Mouse (Mus musculus) hindbrain, embryonic 13.5 days (tissue): ENCODE measurements around the gene Ttc29. TPM values are rescaled to one million over a fixed set of nuclear protein-coding genes. Genes with fewer than 3 reads are reported as not detected.

Experiments used
- ATAC-seq: fragments of 200-750 bp; cut with Nextera tagmentation; 2 replicates; pipeline ENCODE4 v1.8.0; 2017; ENCODE audit warnings: moderate TSS enrichment; ENCODE audit not compliant: low FRiP score
- H3K27ac ChIP-seq: fragments of 300-500 bp; sonication (generic); 2 replicates; pipeline ENCODE4 v1.5.1; 2015; ENCODE audit warnings: inconsistent platforms, mild to moderate bottlenecking, moderate library complexity
- H3K27me3 ChIP-seq: fragments of 300-500 bp; sonication (generic); 2 replicates; pipeline ENCODE4 v1.6.1; 2015; ENCODE audit warnings: mild to moderate bottlenecking, inconsistent platforms
- H3K36me3 ChIP-seq: fragments of 300-500 bp; sonication (generic); 2 replicates; pipeline ENCODE4 v1.6.1; 2015; ENCODE audit warnings: mild to moderate bottlenecking, inconsistent platforms
- H3K4me1 ChIP-seq: fragments of 300-500 bp; sonication (generic); replicated peaks from 2 replicates; pipeline ENCODE4 v1.6.1; 2015; ENCODE audit warnings: inconsistent platforms
- H3K4me2 ChIP-seq: fragments of 300-500 bp; sonication (generic); 2 replicates; pipeline ENCODE4 v1.6.1; 2015; ENCODE audit warnings: inconsistent platforms, mild to moderate bottlenecking, moderate library complexity
- H3K4me3 ChIP-seq: fragments of 300-500 bp; sonication (generic); 2 replicates; pipeline ENCODE4 v1.5.1; 2015; ENCODE audit warnings: mild to moderate bottlenecking, inconsistent platforms
- H3K9ac ChIP-seq: fragments of 300-500 bp; sonication (generic); 2 replicates; pipeline ENCODE4 v1.6.1; 2015; ENCODE audit warnings: mild to moderate bottlenecking, inconsistent platforms
- H3K9me3 ChIP-seq: fragments of 300-500 bp; sonication (generic); 2 replicates; pipeline ENCODE4 v1.6.1; 2016; ENCODE audit warnings: inconsistent platforms
- WGBS: fragments of 180-500 bp; shearing (Covaris S2); methylation state at CpG from one replicate; pipeline ENCODE4 v1.1.7; 2015; 5-methylcytosine and 5-hydroxymethylcytosine counted together
- polyA plus RNA-seq: library from polyadenylated mRNA; unstranded; fragments of >200 nt; fragmentation: Nextera tagmentation; extraction: Ambion mirVana; gene quantifications from 2 replicates; pipeline ENCODE4 v1.2.1, GENCODE M21; 2015

Gene Ttc29
- polyA plus RNA-seq, 1 experiment from 2014 or later = 1.5 TPM

GRCm38 (mm10) chr8:78427769-78428130 is 214.7 kb downstream of the Ttc29 start:
- under 1% methylated on average over 8 of the region's 8 CpGs for WGBS
- Histone ChIP-seq H3K4me3 (peak overlapping the region; percentile 28), H3K9ac (peak overlapping the region; percentile 60; the same call in 1 of the 2 replicates), H3K27ac (peak overlapping the region; percentile 76), H3K36me3 (no peaks in the 10 kb centered on the region), H3K4me1 (peaks cover 20% of the 10 kb centered on the region), H3K4me2 (peak overlapping the region; percentile 52), H3K27me3 (peaks cover 94% of the 10 kb centered on the region), H3K9me3 (no peaks in the 10 kb centered on the region)
- ATAC-seq = no peak

GRCm38 (mm10) chr8:78428148-78428547 is 215.1 kb downstream of the Ttc29 start:
- Histone ChIP-seq H3K9ac (no peak overlapping the region), H3K4me2 (peak overlapping the region; percentile 52), H3K27me3 (peaks cover 92% of the 10 kb centered on the region), H3K27ac (peak overlapping the region; percentile 76; the same call in 1 of the 2 replicates), H3K4me1 (peaks cover 20% of the 10 kb centered on the region), H3K4me3 (no peak overlapping the region), H3K36me3 (no peaks in the 10 kb centered on the region), H3K9me3 (no peaks in the 10 kb centered on the region)
- 0 out of 2 replicates have a peak, but pooled peaks have one; percentile 32 for ATAC-seq
- WGBS = 2% methylated on average over 11 of the region's 11 CpGs

GRCm38 (mm10) chr8:78431356-78431755 is 218.3 kb downstream of the Ttc29 start:
- Histone ChIP-seq H3K4me3 (no peak overlapping the region), H3K9me3 (no peaks in the 10 kb centered on the region), H3K4me1 (peaks cover 39% of the 10 kb centered on the region), H3K36me3 (no peaks in the 10 kb centered on the region), H3K9ac (no peak overlapping the region), H3K27me3 (peaks cover 88% of the 10 kb centered on the region), H3K4me2 (peak overlapping the region; percentile 11; the same call in 1 of the 2 replicates), H3K27ac (no peak overlapping the region)
- no peak for ATAC-seq
- WGBS = 6% methylated on average over 4 of the region's 4 CpGs

GRCm38 (mm10) chr8:78432451-78432850 is 219.4 kb downstream of the Ttc29 start:
- Histone ChIP-seq H3K9ac (no peak overlapping the region), H3K9me3 (no peaks in the 10 kb centered on the region), H3K27me3 (peaks cover 88% of the 10 kb centered on the region), H3K4me1 (peaks cover 39% of the 10 kb centered on the region), H3K36me3 (no peaks in the 10 kb centered on the region), H3K4me2 (peak overlapping the region; percentile 25; the same call in 1 of the 2 replicates), H3K4me3 (peak overlapping the region; percentile 26), H3K27ac (no peak overlapping the region)
- ATAC-seq = no peak
- WGBS = 15% methylated on average over 1 of the region's 1 CpGs

GRCm38 (mm10) chr8:78433318-78433717 is 220.2 kb downstream of the Ttc29 start:
- Histone ChIP-seq H3K9ac (no peak overlapping the region), H3K4me2 (peak overlapping the region; percentile 13), H3K27me3 (peaks cover 88% of the 10 kb centered on the region), H3K9me3 (no peaks in the 10 kb centered on the region), H3K4me3 (peak overlapping the region; percentile 50), H3K4me1 (peaks cover 42% of the 10 kb centered on the region), H3K27ac (no peak overlapping the region), H3K36me3 (no peaks in the 10 kb centered on the region)
- ATAC-seq = no peak
- WGBS = 8% methylated on average over 5 of the region's 5 CpGs

GRCm38 (mm10) chr8:78434340-78434739 is 221.2 kb downstream of the Ttc29 start:
- 2% methylated on average over 8 of the region's 8 CpGs for WGBS
- peak overlapping the region; percentile 78; the same call in 1 of the 2 replicates for H3K27ac ChIP-seq
- peaks cover 89% of the 10 kb centered on the region for H3K27me3 ChIP-seq
- no peaks in the 10 kb centered on the region for H3K9me3 ChIP-seq
- H3K4me2 ChIP-seq = peak overlapping the region; percentile 76
- H3K36me3 ChIP-seq = no peaks in the 10 kb centered on the region
- peaks cover 42% of the 10 kb centered on the region for H3K4me1 ChIP-seq
- ATAC-seq = no peak
- peak overlapping the region; percentile 50 for H3K4me3 ChIP-seq
- peak overlapping the region; percentile 69 for H3K9ac ChIP-seq

GRCm38 (mm10) chr8:78434823-78435623 is 221.9 kb downstream of the Ttc29 start:
- 0 out of 2 replicates have a peak, but pooled peaks have one; percentile 6 for ATAC-seq
- Histone ChIP-seq H3K4me1 (peaks cover 42% of the 10 kb centered on the region), H3K27me3 (peaks cover 87% of the 10 kb centered on the region), H3K36me3 (no peaks in the 10 kb centered on the region), H3K4me2 (peak overlapping the region; percentile 76), H3K4me3 (peak overlapping the region; percentile 50), H3K27ac (peak overlapping the region; percentile 78), H3K9me3 (no peaks in the 10 kb centered on the region), H3K9ac (peak overlapping the region; percentile 69)
- WGBS = under 1% methylated on average over 62 of the region's 62 CpGs

GRCm38 (mm10) chr8:78435624-78435960 is 222.5 kb downstream of the Ttc29 start:
- under 1% methylated on average over 18 of the region's 18 CpGs for WGBS
- H3K4me3 ChIP-seq = peak overlapping the region; percentile 50
- peaks cover 87% of the 10 kb centered on the region for H3K27me3 ChIP-seq
- no peaks in the 10 kb centered on the region for H3K36me3 ChIP-seq
- ATAC-seq = no peak
- peaks cover 42% of the 10 kb centered on the region for H3K4me1 ChIP-seq
- H3K9me3 ChIP-seq = no peaks in the 10 kb centered on the region
- peak overlapping the region; percentile 76 for H3K4me2 ChIP-seq
- peak overlapping the region; percentile 69 for H3K9ac ChIP-seq
- peak overlapping the region; percentile 78 for H3K27ac ChIP-seq

GRCm38 (mm10) chr8:78436071-78436651 is 223.1 kb downstream of the Ttc29 start, which contains the start of gene Pou4f2:
TSS of gene Pou4f2 (minus strand) at chr8:78436645.
- Histone ChIP-seq H3K36me3 (no peaks in the 10 kb centered on the region), H3K9ac (peak within 1 kb of the TSS; percentile 69), H3K4me2 (peak within 1 kb of the TSS; percentile 76), H3K27ac (peak within 1 kb of the TSS; percentile 78), H3K27me3 (peaks cover 92% of the 10 kb centered on the region), H3K4me3 (peak within 1 kb of the TSS; percentile 50), H3K9me3 (no peaks in the 10 kb centered on the region), H3K4me1 (peaks cover 42% of the 10 kb centered on the region)
- ATAC-seq = peak; percentile 61
- WGBS = under 1% methylated on average over 54 of the region's 54 CpGs

GRCm38 (mm10) chr8:78436661-78437060 is 223.6 kb downstream of the Ttc29 start:
- 2% methylated on average over 10 of the region's 25 CpGs for WGBS
- Histone ChIP-seq H3K27me3 (peaks cover 92% of the 10 kb centered on the region), H3K9ac (peak overlapping the region; percentile 69), H3K4me1 (peaks cover 42% of the 10 kb centered on the region), H3K9me3 (no peaks in the 10 kb centered on the region), H3K36me3 (no peaks in the 10 kb centered on the region), H3K4me3 (peak overlapping the region; percentile 50), H3K27ac (peak overlapping the region; percentile 78), H3K4me2 (peak overlapping the region; percentile 76)
- peak; percentile 25 for ATAC-seq

- Histone ChIP-seq H3K27me3 (peaks cover 92% of the 10 kb centered on the region), H3K4me1 (peaks cover 42% of the 10 kb centered on the region), H3K9ac (peak overlapping the region; percentile 69), H3K36me3 (no peaks in the 10 kb centered on the region), H3K9me3 (no peaks in the 10 kb centered on the region), H3K4me2 (peak overlapping the region; percentile 76), H3K4me3 (peak overlapping the region; percentile 50), H3K27ac (peak overlapping the region; percentile 78)
- ATAC-seq = peak; percentile 65
- 1% methylated on average over 32 of the region's 32 CpGs for WGBS
These were observed 224.3 kb downstream of the Ttc29 start for GRCm38 (mm10) chr8:78437140-78438045.
